Mouse (Mus musculus): ENCODE results near the gene Olfr463.
"Not testable (repeated sequence)": the region's sequence is repeated elsewhere in the genome, so short reads cannot be mapped to it uniquely, and the experiment has no call there.

The Olfr463 gene

GRCm38 (mm10) chr11:87897287-87897686 is at the start of gene Olfr463:
Gene Olfr463 (minus strand): TSS chr11:87897387.
- no peak for DNase-seq (ENCODE audit: low spot score)

DNA sequence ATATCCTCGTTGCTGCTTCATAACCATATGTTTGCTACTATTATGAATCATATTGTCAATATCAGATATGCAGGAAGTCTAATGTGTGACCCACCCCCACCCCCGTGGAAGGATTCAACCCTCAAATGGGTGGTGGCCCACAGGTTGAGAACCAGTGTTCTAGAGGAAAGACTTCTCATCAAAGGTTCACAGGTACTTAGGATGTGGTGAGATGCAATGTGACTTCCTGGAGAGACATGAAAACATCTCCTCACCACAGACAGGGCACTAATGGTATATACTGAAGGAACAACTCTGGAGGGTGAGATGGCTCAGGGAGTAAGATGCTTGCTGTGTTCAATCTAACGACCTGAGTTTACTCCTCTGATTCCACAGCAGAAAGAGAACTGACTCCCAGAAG is 38.3 kb upstream of the Olfr463 start:
- no peak for DNase-seq (ENCODE audit: low spot score)

GRCm38 (mm10) chr11:87933731-87934130 is 36.5 kb upstream of the Olfr463 start:
- DNase-seq (ENCODE audit: low spot score) = no peak

DNA sequence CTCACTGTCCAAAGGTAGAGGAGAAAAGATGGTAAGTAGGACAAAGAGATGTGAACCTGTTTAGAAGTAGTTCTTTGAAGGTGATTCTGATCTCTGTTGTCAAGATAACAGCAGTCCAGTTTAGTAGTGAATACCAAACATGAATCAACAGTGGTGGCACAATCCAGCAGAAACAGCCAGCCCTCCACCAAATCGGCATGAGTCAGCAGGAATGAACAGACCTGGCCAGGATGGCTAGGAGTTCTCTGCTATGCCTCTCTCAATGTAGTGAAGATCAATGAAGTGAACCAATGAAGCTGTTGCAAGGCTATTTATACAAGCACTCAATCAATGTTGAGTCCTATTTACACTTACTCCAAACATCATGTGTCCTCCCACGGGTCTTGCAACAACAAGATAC is 33.2 kb upstream of the Olfr463 start:
- DNase-seq (ENCODE audit: low spot score) = no peak

DNA sequence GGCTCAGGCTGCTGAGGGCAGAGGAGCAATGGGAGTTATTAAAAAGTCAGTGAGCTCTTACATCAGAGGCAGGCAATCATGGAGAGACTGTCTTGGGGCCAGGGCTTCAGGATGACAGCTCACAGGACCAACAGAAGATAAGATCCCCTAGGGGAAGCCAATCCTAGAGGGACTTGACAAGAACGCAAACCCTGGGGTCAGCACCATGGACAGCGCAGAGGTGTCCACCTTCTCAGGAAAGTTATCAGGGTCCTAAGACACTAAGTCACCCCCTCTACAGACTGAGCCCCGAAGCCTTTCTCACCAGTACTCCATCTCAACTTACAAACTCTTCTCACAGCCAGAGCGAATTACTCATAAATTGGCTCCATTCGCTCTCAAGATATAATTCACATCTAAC is 23.8 kb upstream of the Olfr463 start, which contains the start of gene Olfr464:
Gene Olfr464 (minus strand): TSS at position 2 of the 400 bp plus-strand sequence.
- no peak for DNase-seq (ENCODE audit: low spot score)

DNA sequence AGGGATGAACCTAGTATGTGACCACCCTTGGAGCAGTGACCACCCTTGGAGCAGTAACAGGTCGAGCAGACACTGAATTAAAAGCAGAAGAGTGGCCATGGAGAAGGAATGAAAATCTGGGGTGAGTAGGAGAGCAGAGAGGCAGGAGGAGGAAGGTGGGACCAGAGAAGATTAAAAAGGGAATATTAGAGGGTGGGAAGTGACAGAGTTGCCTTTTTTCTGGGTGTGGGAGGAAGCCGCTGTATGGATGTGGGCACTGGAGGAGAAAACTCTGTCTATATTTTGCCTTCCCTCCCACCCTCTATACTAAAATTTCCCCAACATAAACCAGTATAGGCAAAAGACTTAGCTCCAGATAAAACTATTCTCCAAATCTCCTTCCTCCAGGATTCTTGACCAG is 23.1 kb upstream of the Olfr463 start:
- no peak for DNase-seq (ENCODE audit: low spot score)

- DNase-seq (ENCODE audit: low spot score) = no peak
Measured at GRCm38 (mm10) chr11:87916005-87916404, 18.8 kb upstream of the Olfr463 start.

- DNase-seq (ENCODE audit: low spot score) = no peak
Measured at GRCm38 (mm10) chr11:87904331-87904730, 7.1 kb upstream of the Olfr463 start.

- DNase-seq (ENCODE audit: low spot score) = no peak
Measured at GRCm38 (mm10) chr11:87892168-87892567, 5.0 kb downstream of the Olfr463 start, which contains the start of gene Olfr462. Gene Olfr462 (minus strand): TSS chr11:87892268.

DNA sequence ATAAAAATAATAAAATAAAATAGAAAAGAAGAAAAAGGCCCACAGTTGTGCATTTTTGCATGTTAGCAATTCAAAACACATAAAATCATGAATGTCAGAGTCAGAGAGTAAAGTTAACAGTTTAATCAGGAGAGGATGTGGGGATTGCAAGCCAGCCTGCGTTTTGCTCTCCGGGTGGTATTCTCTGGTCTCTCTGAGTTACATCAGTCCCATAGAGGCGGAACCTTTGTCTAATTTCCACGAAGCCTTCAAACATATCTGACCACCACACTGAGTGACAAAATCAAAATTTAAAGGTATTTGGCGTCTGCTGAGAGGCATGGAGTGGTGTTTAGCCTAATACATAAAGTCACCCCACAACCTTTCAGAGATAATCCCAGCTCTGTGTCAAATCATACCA is 12.3 kb downstream of the Olfr463 start:
- DNase-seq (ENCODE audit: low spot score) = no peak

GRCm38 (mm10) chr11:87883493-87883892 is 13.7 kb downstream of the Olfr463 start:
- DNase-seq (ENCODE audit: low spot score) = no peak

GRCm38 (mm10) chr11:87881714-87882113 is 15.5 kb downstream of the Olfr463 start:
- DNase-seq (ENCODE audit: low spot score) = no peak

DNA sequence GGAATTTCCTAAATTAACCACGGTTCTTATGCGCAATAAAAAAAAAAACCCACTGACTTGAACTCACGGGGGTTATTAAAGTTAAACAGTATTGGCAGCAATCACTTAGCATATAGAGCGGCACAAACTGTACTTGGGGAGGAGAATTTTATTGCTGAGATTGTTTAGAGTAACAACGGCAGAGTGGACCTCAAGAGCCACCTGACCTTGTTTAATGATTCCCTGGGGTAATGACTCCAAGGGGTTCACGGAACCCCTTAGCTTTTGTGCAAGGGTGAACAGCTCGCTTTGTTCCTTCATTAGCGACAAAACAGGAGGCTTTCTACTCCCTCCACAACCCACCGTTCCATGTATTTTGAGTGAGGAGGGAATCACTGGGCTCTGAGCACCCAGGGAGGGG is 17.4 kb downstream of the Olfr463 start:
- no peak for DNase-seq (ENCODE audit: low spot score)

DNA sequence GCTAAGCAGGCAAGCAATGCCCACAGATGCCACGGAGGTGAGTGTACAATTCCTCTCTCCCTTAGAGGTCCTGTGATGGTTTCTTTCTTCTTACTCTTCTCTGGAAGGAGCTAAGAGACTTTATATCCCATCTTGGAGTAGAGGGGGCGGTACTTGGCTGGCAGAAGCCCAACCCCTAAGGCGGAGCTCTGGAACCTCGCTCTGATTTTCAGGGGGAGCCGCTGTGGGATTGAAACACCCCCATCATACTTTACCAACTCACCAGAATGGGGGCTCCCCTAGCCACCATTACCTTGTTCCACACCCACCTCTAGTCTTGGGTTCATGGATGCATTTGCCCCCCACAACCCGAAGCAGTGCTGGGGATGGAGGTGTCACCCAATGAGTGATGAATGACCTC is 21.8 kb downstream of the Olfr463 start, which contains the start of gene Epx:
Gene Epx (minus strand): TSS at position 101 of the 400 bp plus-strand sequence.
- no peak for DNase-seq (ENCODE audit: low spot score)

GRCm38 (mm10) chr11:87871766-87872165 is 25.4 kb downstream of the Olfr463 start:
- no peak for DNase-seq (ENCODE audit: low spot score)

- DNase-seq (ENCODE audit: low spot score) = no peak
Measured at GRCm38 (mm10) chr11:87870096-87870495, 27.1 kb downstream of the Olfr463 start.

DNA sequence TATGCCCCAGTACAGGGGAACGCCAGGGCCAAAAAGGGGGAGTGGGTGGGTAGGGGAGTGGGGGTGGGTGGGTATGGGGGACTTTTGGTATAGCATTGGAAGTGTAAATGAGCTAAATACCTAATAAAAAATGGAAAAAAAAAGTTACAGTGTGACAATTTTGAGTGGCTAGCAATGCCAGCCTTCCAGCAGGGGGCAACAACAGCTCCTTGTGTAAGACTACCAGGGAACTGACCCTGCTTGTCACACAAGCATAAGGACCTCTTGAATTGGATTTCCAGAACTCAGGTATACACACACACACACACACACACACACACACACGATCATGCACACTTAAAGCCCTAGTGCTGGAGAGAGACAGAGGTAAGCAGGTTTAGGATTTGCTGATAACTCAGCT is 30.3 kb downstream of the Olfr463 start:
- DNase-seq (ENCODE audit: low spot score) = not testable (repeated sequence)

DNA sequence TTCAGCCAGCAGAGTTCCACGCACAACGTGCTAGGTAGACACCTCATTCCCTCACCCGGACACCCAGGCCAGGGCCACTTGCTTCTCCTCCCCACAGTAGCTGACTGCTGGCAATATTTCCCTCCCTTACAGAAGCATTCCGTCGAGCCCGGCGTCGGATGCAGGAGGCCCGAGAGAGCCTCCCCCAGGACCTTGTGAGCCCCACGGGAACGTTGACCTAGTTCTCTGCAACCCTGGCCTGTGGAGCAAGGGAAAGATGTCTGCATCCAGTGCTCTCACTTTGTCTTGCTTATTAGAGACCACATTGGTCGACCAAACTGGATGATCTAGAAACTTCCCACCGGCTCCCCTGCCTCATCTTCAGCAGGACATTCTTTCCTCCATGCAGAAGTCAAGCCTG is 34.4 kb downstream of the Olfr463 start:
- no peak for DNase-seq (ENCODE audit: low spot score)

GRCm38 (mm10) chr11:87860426-87860825 is 36.8 kb downstream of the Olfr463 start:
- DNase-seq (ENCODE audit: low spot score) = no peak

DNA sequence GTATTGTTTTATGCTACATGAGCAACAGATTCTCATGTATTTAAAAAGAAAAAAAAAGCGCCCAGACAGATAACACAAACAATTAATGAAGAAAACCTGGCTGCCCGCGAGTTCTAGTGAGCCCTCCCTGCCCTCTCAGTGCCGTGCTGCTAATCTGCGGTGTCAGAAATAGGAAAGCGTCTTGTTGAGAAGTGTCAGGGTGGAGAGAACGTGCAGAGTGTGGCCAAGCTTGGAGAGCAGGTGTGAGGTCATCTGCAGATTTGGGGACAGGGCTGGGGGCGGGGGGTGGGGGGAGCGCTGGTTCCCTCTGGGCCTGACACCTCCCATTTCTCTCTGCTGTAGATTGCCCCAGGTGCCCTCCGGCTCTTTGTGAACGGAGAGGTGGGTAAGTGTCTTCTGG is 37.9 kb downstream of the Olfr463 start:
- no peak for DNase-seq (ENCODE audit: low spot score)

DNA sequence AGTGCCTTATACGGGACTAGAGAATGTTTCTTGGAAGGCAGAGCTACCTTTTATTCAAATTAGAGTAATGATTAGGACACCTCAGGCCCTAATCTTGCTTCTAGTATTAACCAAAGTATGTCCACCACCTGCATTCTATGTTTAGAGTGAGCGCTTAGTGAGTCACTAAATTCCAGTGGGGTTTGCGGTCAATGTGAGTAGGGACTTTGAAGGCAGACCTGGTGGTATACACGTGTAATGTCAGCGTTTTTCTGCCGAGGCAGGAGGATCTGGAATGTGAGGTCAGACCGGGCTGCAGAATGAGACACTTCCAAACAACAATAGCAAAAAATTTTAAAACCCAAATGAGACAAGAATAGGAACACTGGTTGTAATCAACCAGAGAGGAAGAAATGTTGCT is 42.6 kb downstream of the Olfr463 start:
- no peak for DNase-seq (ENCODE audit: low spot score)

- DNase-seq (ENCODE audit: low spot score) = no peak
Measured at GRCm38 (mm10) chr11:87853597-87853954, 43.6 kb downstream of the Olfr463 start.

GRCm38 (mm10) chr11:87852690-87853596 is 44.2 kb downstream of the Olfr463 start, which contains the start of gene Mks1:
Gene Mks1 (plus strand): TSS chr11:87853215.
- DNase-seq (ENCODE audit: low spot score) = peak; percentile 76

DNA sequence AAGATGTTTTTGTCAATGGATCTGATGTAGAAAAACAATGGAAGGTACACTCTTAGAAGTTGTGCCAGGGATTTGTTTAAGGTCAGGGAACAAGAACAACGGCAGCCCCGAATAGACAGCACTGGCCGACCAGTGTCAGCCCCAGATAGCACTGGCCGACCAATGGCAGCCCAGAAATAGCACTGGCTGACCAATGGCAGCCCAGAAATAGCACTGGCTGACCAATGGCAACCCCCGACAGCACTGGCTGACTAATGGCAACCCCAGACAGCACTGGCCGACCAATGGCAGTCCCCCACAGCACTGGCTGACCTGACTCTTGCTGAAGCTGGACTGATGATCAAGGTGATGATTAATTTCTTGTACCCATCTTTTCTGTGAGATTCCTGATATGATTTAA is 49.3 kb downstream of the Olfr463 start:
- DNase-seq (ENCODE audit: low spot score) = no peak
